Mouse (Mus musculus) cerebellum, adult (tissue): ENCODE measurements at regions not wholly inside any gene's neighbourhood (a gene's known extent, or its start where the extent isn't known, plus 50 kb on each side); places are given as distances from the start of the nearest gene placed in this dataset.

Experiments
- ATAC-seq: cut with Nextera tagmentation; 2 replicates; pipeline ENCODE4 v1.9.2; 2017; ENCODE audit warnings: mild to moderate bottlenecking, moderate library complexity, mixed read lengths; ENCODE audit not compliant: insufficient number of reproducible peaks, low FRiP score, low TSS enrichment

- no peak for ATAC-seq
These were observed 616.0 kb downstream of the Ryr2 start for GRCm38 (mm10) chr13:11490766-11491165.

GRCm38 (mm10) chr13:11483142-11483541, 623.6 kb downstream of the Ryr2 start:
- ATAC-seq: no peak

GRCm38 (mm10) chr13:11482701-11483100, 624.0 kb downstream of the Ryr2 start:
- ATAC-seq: no peak

GRCm38 (mm10) chr13:11460251-11460650, 646.5 kb downstream of the Ryr2 start:
- no peak for ATAC-seq

GRCm38 (mm10) chr13:11455113-11455512, 651.6 kb downstream of the Ryr2 start:
- ATAC-seq: no peak

- ATAC-seq: no peak
These were observed 654.3 kb downstream of the Ryr2 start for GRCm38 (mm10) chr13:11452448-11452847.

- ATAC-seq: no peak
These were observed 674.0 kb downstream of the Ryr2 start for GRCm38 (mm10) chr13:11432465-11433339.

GRCm38 (mm10) chr13:11426820-11427219, 679.9 kb downstream of the Ryr2 start:
- no peak for ATAC-seq

GRCm38 (mm10) chr13:11392027-11392426, 714.7 kb downstream of the Ryr2 start:
- no peak for ATAC-seq

- ATAC-seq: no peak
These were observed 731.3 kb downstream of the Ryr2 start for GRCm38 (mm10) chr13:11375452-11375851.

- ATAC-seq: no peak
These were observed 737.3 kb downstream of the Ryr2 start for GRCm38 (mm10) chr13:11369456-11369855.

- no peak for ATAC-seq
These were observed 743.9 kb downstream of the Ryr2 start for GRCm38 (mm10) chr13:11362872-11363271.

- no peak for ATAC-seq
These were observed 758.3 kb downstream of the Ryr2 start for GRCm38 (mm10) chr13:11348502-11348849.

GRCm38 (mm10) chr13:11347787-11348501, 758.8 kb downstream of the Ryr2 start:
- no peak for ATAC-seq

GRCm38 (mm10) chr13:11344500-11344899, 762.2 kb downstream of the Ryr2 start:
- no peak for ATAC-seq

GRCm38 (mm10) chr13:11338297-11338616, 768.5 kb downstream of the Ryr2 start:
- ATAC-seq: peak; percentile 68; the same call in 1 of the 2 replicates

GRCm38 (mm10) chr13:11337610-11338296, 769.0 kb downstream of the Ryr2 start:
- ATAC-seq: no peak

GRCm38 (mm10) chr13:11336958-11337357, 769.8 kb downstream of the Ryr2 start:
- ATAC-seq: no peak

- no peak for ATAC-seq
These were observed 774.8 kb downstream of the Ryr2 start for GRCm38 (mm10) chr13:11331991-11332390.

GRCm38 (mm10) chr13:11308716-11309115, 798.0 kb downstream of the Ryr2 start:
- ATAC-seq: no peak

- ATAC-seq: no peak
These were observed 811.3 kb downstream of the Ryr2 start for GRCm38 (mm10) chr13:11295493-11295892.
